Mouse (Mus musculus) CH12.LX (cell line): ENCODE results near the gene Lrrd1. TPM values are rescaled to one million over a fixed set of nuclear protein-coding genes. Genes with fewer than 3 reads are reported as not detected.

Experiments
- DNase-seq: peaks from one replicate; pipeline ENCODE4 v3.0.0-alpha.2; 2013; ENCODE audit errors: extremely low read depth
- H3K27ac ChIP-seq: 2 replicates; pipeline ENCODE4 v1.5.1; 2012; ENCODE audit warnings: low read depth, mild to moderate bottlenecking, control low read depth, moderate library complexity; ENCODE audit not compliant: insufficient read depth
- H3K27me3 ChIP-seq: replicated peaks from 2 replicates; pipeline ENCODE3; 2012; ENCODE audit warnings: inconsistent platforms
- H3K36me3 ChIP-seq, 2 experiments: replicated peaks in 1 of 2; 2 replicates each; pipeline versions ENCODE3 to v1.6.1; 2012; ENCODE audit warnings: inconsistent platforms in 1 of 2, low read length in 1 of 2, mild to moderate bottlenecking in 1 of 2, mixed read lengths in 1 of 2, moderate library complexity in 1 of 2; ENCODE audit not compliant: control insufficient read depth in 1 of 2, insufficient read depth in 1 of 2
- H3K4me1 ChIP-seq, 2 experiments: 2 replicates each; pipeline ENCODE4 v1.6.1; 2012; ENCODE audit warnings: inconsistent platforms in 1 of 2, moderate library complexity in 1 of 2; ENCODE audit not compliant: insufficient read depth in 2 of 2, control insufficient read depth in 1 of 2
- H3K4me2 ChIP-seq: 2 replicates; pipeline ENCODE4 v1.6.1; 2012; ENCODE audit warnings: low read depth, mild to moderate bottlenecking, control low read depth; ENCODE audit not compliant: poor library complexity, insufficient read depth, severe bottlenecking
- H3K4me3 ChIP-seq, 3 experiments: fragments of 150-350 bp in 1 of 3; sonication (generic) in 1 of 3; replicated peaks in 1 of 3; 2 replicates each; pipeline versions ENCODE3 to v1.5.1; 2011 to 2012; ENCODE audit warnings: low read depth in 2 of 3, low read length in 2 of 3, mild to moderate bottlenecking in 2 of 3, moderate library complexity in 2 of 3, control low read depth in 1 of 3, improper control_type of control experiment in 1 of 3, inconsistent platforms in 1 of 3, mixed read lengths in 1 of 3; ENCODE audit not compliant: poor library complexity in 1 of 3
- H3K79me2 ChIP-seq: replicated peaks from 2 replicates; pipeline ENCODE4 v1.6.1; 2012; ENCODE audit warnings: mild to moderate bottlenecking, moderate library complexity; ENCODE audit not compliant: control insufficient read depth, poor library complexity, insufficient read depth, severe bottlenecking; ENCODE audit errors: extremely low read depth
- H3K9ac ChIP-seq: 2 replicates; pipeline ENCODE4 v1.6.1; 2012; ENCODE audit warnings: low read depth, mild to moderate bottlenecking, control low read depth, moderate library complexity; ENCODE audit not compliant: insufficient read depth
- H3K9me3 ChIP-seq: replicated peaks from 2 replicates; pipeline ENCODE3; 2012; ENCODE audit warnings: low read length, inconsistent platforms, mixed read lengths
- BHLHE40 ChIP-seq: IDR thresholded peaks from 2 replicates; pipeline ENCODE4 v1.6.1; 2011; ENCODE audit warnings: mild to moderate bottlenecking, low read depth, low read length, improper control_type of control experiment
- CHD1 ChIP-seq: IDR thresholded peaks from 2 replicates; pipeline ENCODE4 v1.6.1; 2012; ENCODE audit warnings: low read depth, low read length, improper control_type of control experiment, inconsistent platforms
- CHD2 ChIP-seq: IDR thresholded peaks from 2 replicates; pipeline ENCODE4 v1.6.1; 2011; ENCODE audit warnings: low read length, improper control_type of control experiment
- ELF1 ChIP-seq: IDR thresholded peaks from 2 replicates; pipeline ENCODE4 v1.6.1; 2014; ENCODE audit warnings: low read depth, mild to moderate bottlenecking, inconsistent platforms, low read length, improper control_type of control experiment
- EP300 ChIP-seq: IDR thresholded peaks from 2 replicates; pipeline ENCODE4 v1.6.1; 2011; ENCODE audit warnings: low read length, improper control_type of control experiment
- ETS1 ChIP-seq: conservative IDR thresholded peaks from 2 replicates; pipeline ENCODE4 v1.6.1; 2012; ENCODE audit warnings: low read depth, mild to moderate bottlenecking, inconsistent platforms, low read length, improper control_type of control experiment, moderate library complexity
- GABPA ChIP-seq: IDR thresholded peaks from 2 replicates; pipeline ENCODE4 v1.6.1; 2012; ENCODE audit warnings: low read depth, low read length, improper control_type of control experiment, inconsistent platforms; ENCODE audit not compliant: insufficient replicate concordance
- HCFC1 ChIP-seq: IDR thresholded peaks from 2 replicates; pipeline ENCODE4 v1.6.1; 2012; ENCODE audit warnings: low read depth, mild to moderate bottlenecking, inconsistent platforms, low read length, improper control_type of control experiment
- IRF4 ChIP-seq: IDR thresholded peaks from 2 replicates; pipeline ENCODE4 v1.6.1; 2014; ENCODE audit warnings: low read depth, mild to moderate bottlenecking, inconsistent platforms, low read length, improper control_type of control experiment
- JUN ChIP-seq: IDR thresholded peaks from 2 replicates; pipeline ENCODE4 v1.6.1; 2011; ENCODE audit warnings: low read depth, mild to moderate bottlenecking, low read length, improper control_type of control experiment, moderate library complexity; ENCODE audit not compliant: insufficient read depth
- MAX ChIP-seq: IDR thresholded peaks from 2 replicates; pipeline ENCODE4 v1.6.1; 2011; ENCODE audit warnings: low read length, improper control_type of control experiment
- MAZ ChIP-seq: IDR thresholded peaks from 2 replicates; pipeline ENCODE4 v1.6.1; 2012; ENCODE audit warnings: low read depth, mild to moderate bottlenecking, inconsistent platforms, low read length, improper control_type of control experiment, moderate library complexity
- MXI1 ChIP-seq: IDR thresholded peaks from 2 replicates; pipeline ENCODE4 v1.6.1; 2011; ENCODE audit warnings: mild to moderate bottlenecking, low read depth, low read length, improper control_type of control experiment
- NELFE ChIP-seq: IDR thresholded peaks from 2 replicates; pipeline ENCODE4 v1.6.1; 2011; ENCODE audit warnings: low read depth, low read length, improper control_type of control experiment
- POLR2AphosphoS2 ChIP-seq: IDR thresholded peaks from 2 replicates; pipeline ENCODE4 v1.6.1; 2011; ENCODE audit warnings: low read depth, low read length, improper control_type of control experiment
- RAD21 ChIP-seq: IDR thresholded peaks from 2 replicates; pipeline ENCODE4 v1.6.1; 2011; ENCODE audit warnings: low read depth, mild to moderate bottlenecking, low read length, improper control_type of control experiment, moderate library complexity
- RCOR1 ChIP-seq: conservative IDR thresholded peaks from 2 replicates; pipeline ENCODE4 v1.6.1; 2012; ENCODE audit warnings: low read depth, mild to moderate bottlenecking, inconsistent platforms, low read length, improper control_type of control experiment
- SMC3 ChIP-seq: IDR thresholded peaks from 2 replicates; pipeline ENCODE4 v1.6.1; 2011; ENCODE audit warnings: low read depth, low read length, improper control_type of control experiment
- TBP ChIP-seq: conservative IDR thresholded peaks from 2 replicates; pipeline ENCODE4 v1.6.1; 2011; ENCODE audit warnings: low read depth, low read length, improper control_type of control experiment
- TCF12 ChIP-seq: IDR thresholded peaks from 2 replicates; pipeline ENCODE4 v1.6.1; 2014; ENCODE audit warnings: low read depth, mild to moderate bottlenecking, inconsistent platforms, low read length, improper control_type of control experiment
- USF1 ChIP-seq: IDR thresholded peaks from 2 replicates; pipeline ENCODE4 v1.6.1; 2014; ENCODE audit warnings: low read depth, mild to moderate bottlenecking, inconsistent platforms, low read length, improper control_type of control experiment
- USF2 ChIP-seq: conservative IDR thresholded peaks from 2 replicates; pipeline ENCODE4 v1.6.1; 2011; ENCODE audit warnings: low read depth, low read length, improper control_type of control experiment
- ZC3H11A ChIP-seq: IDR thresholded peaks from 2 replicates; pipeline ENCODE4 v1.6.1; 2012; ENCODE audit warnings: low read depth, mild to moderate bottlenecking, inconsistent platforms, low read length, improper control_type of control experiment
- ZMIZ1 ChIP-seq: IDR thresholded peaks from 2 replicates; pipeline ENCODE4 v1.6.1; 2012; ENCODE audit warnings: low read depth, mild to moderate bottlenecking, inconsistent platforms, low read length, improper control_type of control experiment
- dilution Hi-C: fragments of 300-500 bp; cut with MboI; formaldehyde crosslinking; loops from 2 replicates; pipeline ENCODE4 v1.14.3; 2020; ENCODE audit warnings: low sequenced_read_pairs; ENCODE audit not compliant: extremely low pct_unique_long_range_greater_than_20kb, extremely low pct_ligation_motif_present
- in situ Hi-C: fragments of 300-500 bp; cut with MboI; formaldehyde crosslinking; loops from 3 replicates; pipeline ENCODE4 v1.14.3; 2019; ENCODE audit warnings: low sequenced_read_pairs, low pct_ligation_motif_present, low pct_unique_long_range_greater_than_20kb, mixed read lengths
- polyA plus RNA-seq: library from polyadenylated mRNA; unstranded; fragments of >175 nt; gene quantifications from 2 replicates; pipeline ENCODE4 v1.2.1, GENCODE M21; 2012; ENCODE audit warnings: low read depth; ENCODE audit not compliant: insufficient read length
- total RNA-seq, 2 experiments: library from RNA; depleted of rRNA; stranded (reverse); fragments of 300-350 nt in 1 of 2; fragments of >200 nt in 1 of 2; gene quantifications; 2 replicates each; pipeline ENCODE4 v1.2.3; 2012 to 2014

Gene Lrrd1
- total and polyA plus RNA-seq, 3 experiments = not detected

DNA sequence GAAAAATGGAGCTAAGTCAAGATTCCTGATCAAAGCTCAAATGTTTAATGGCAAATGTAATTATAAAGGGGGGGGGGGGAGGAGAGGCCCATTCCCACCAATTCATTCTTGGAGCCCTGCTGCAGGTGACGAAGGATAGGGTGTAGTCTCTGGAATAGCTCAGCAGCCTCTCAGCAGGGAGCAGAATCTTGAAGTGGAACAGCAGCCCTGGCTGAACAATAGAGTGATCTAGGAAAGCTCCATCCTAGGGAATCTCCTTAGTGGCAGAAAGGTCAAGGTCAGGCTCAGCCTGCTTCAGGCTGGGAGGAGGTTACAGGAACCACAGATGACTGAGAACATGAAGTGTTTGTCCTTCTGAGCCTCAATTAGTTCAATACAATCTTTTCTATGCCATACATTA is 27.4 kb downstream of the Lrrd1 start:
- Histone ChIP-seq H3K36me3 (no peaks in the 10 kb centered on the region), H3K9me3 (no peaks in the 10 kb centered on the region), H3K4me2 (no peak overlapping the region), H3K4me3 (no peak overlapping the region), H3K27ac (no peak overlapping the region), H3K9ac (no peak overlapping the region), H3K27me3 (no peaks in the 10 kb centered on the region), H3K79me2 (no peaks in the 10 kb centered on the region), H3K4me1 (no peaks in the 10 kb centered on the region)
- dilution Hi-C loops (no loop called here), in situ Hi-C loops (no loop called here)
- DNase-seq = no peak
- TF ChIP-seq USF1 = no peak
- no peak for TF ChIP-seq IRF4
- TF ChIP-seq CHD2 = no peak
- no peak for TF ChIP-seq BHLHE40
- no peak for TF ChIP-seq ETS1
- TF ChIP-seq TCF12 = no peak
- TF ChIP-seq TBP = no peak
- TF ChIP-seq ZC3H11A = no peak
- no peak for TF ChIP-seq MXI1
- TF ChIP-seq RCOR1 = no peak
- no peak for TF ChIP-seq MAZ
- no peak for TF ChIP-seq CHD1
- no peak for TF ChIP-seq MAX
- TF ChIP-seq USF2 = no peak
- TF ChIP-seq POLR2AphosphoS2 = no peak
- TF ChIP-seq ZMIZ1 = no peak
- TF ChIP-seq EP300 = no peak
- TF ChIP-seq, all 38 proteins: peak for 0

GRCm38 (mm10) chr5:3873485-3873884 is 28.5 kb downstream of the Lrrd1 start:
- Histone ChIP-seq H3K27me3 (no peaks in the 10 kb centered on the region), H3K36me3 (no peaks in the 10 kb centered on the region), H3K4me2 (no peak overlapping the region), H3K4me3 (no peak overlapping the region), H3K9ac (no peak overlapping the region), H3K27ac (no peak overlapping the region), H3K9me3 (no peaks in the 10 kb centered on the region), H3K4me1 (no peaks in the 10 kb centered on the region), H3K79me2 (no peaks in the 10 kb centered on the region)
- no peak for TF ChIP-seq USF1
- no peak for TF ChIP-seq HCFC1
- TF ChIP-seq JUN = no peak
- no peak for TF ChIP-seq RCOR1
- no peak for TF ChIP-seq TBP
- no peak for TF ChIP-seq GABPA
- no peak for TF ChIP-seq MAX
- no peak for TF ChIP-seq NELFE
- no peak for TF ChIP-seq EP300
- no peak for TF ChIP-seq RAD21
- no peak for TF ChIP-seq SMC3
- TF ChIP-seq ZMIZ1 = no peak
- no peak for TF ChIP-seq ELF1
- no peak for DNase-seq
- in situ Hi-C loops (no loop called here), dilution Hi-C loops (no loop called here)
